ENCODE assay signal across 9 mouse cellular contexts in genomic region chr11:12035324-12035723, GRCm38 (mm10). TPM values are rescaled to one million over a fixed set of nuclear protein-coding genes. Genes with fewer than 3 reads are reported as not detected.
DNase-seq lines count a peak whose midpoint lies in the region; ATAC-seq lines count a peak whose summit lies in the region.
"Had no signal": no experiment of that assay in that cellular context is flagged by ENCODE, and none has a peak within 500 bp of the region (broad histone marks: within the 10 kb centered on the region; RNA-seq: fewer than 3 reads in every experiment).

No protein-coding gene starts in this region.

- no peaks in the 10 kb centered on the region for H3K36me3 ChIP-seq in hindbrain, embryonic 11.5 days (ENCODE audit: control insufficient read depth, insufficient read depth, low read length)
- H3K36me3 ChIP-seq in midbrain, embryonic 12.5 days: no peaks in the 10 kb centered on the region

- H3K27ac ChIP-seq in hindbrain, embryonic 11.5 days (ENCODE audit: low read depth, low read length): peak overlapping the region; percentile 12
- 0 out of 2 replicates have a peak overlapping the region, but pooled peaks have one; percentile 7 for H3K27ac ChIP-seq in midbrain, embryonic 12.5 days (replicated peaks)

- no peaks in the 10 kb centered on the region for H3K4me1 ChIP-seq in hindbrain, embryonic 11.5 days (replicated peaks; ENCODE audit: control insufficient read depth, insufficient read depth, low read length)
- H3K4me1 ChIP-seq in midbrain, embryonic 12.5 days: peaks cover 19% of the 10 kb centered on the region; the same call in 1 of the 2 replicates

- WGBS in hindbrain, embryonic 11.5 days: 6% methylated on average over 12 of the region's 12 CpGs
- 5% methylated on average over 12 of the region's 12 CpGs for WGBS in midbrain, embryonic 12.5 days

- H3K9ac ChIP-seq in hindbrain, embryonic 11.5 days (ENCODE audit: low read depth, low read length): peak overlapping the region; percentile 91
- H3K9ac ChIP-seq in midbrain, embryonic 12.5 days (replicated peaks): peak overlapping the region; percentile 88

- DNase-seq in heart, adult 11 months: peak; percentile 85
- DNase-seq in heart, adult 9 months (ENCODE audit: low spot score in 2 of 2): no peak
- DNase-seq in embryo, embryonic 10 days (ENCODE audit: low spot score): peak; percentile 31
- DNase-seq in hindbrain, embryonic 11.5 days (ENCODE audit: low spot score): peak; percentile 66
- no peak for DNase-seq in right cerebral cortex, adult 18-20 months

- peak overlapping the region; percentile 73 for H3K4me3 ChIP-seq in hindbrain, embryonic 11.5 days (ENCODE audit: low read depth, low read length)
- H3K4me3 ChIP-seq in midbrain, embryonic 12.5 days: peak overlapping the region; percentile 69

- H3K9me3 ChIP-seq in hindbrain, embryonic 11.5 days (ENCODE audit: control insufficient read depth, low read length): no peaks in the 10 kb centered on the region
- H3K9me3 ChIP-seq in midbrain, embryonic 12.5 days: no peaks in the 10 kb centered on the region

- H3K27me3 ChIP-seq in hindbrain, embryonic 11.5 days (ENCODE audit: control insufficient read depth, insufficient read depth, low read length): peaks cover 79% of the 10 kb centered on the region
- H3K27me3 ChIP-seq in midbrain, embryonic 12.5 days: peaks cover 87% of the 10 kb centered on the region
- H3K27me3 ChIP-seq: CH12.LX had no signal

- ATAC-seq in hindbrain, embryonic 11.5 days (ENCODE audit: low FRiP score): no peak
- ATAC-seq in midbrain, embryonic 12.5 days (ENCODE audit: low FRiP score, low read depth): no peak
- ATAC-seq in monocyte, adult 5-6 weeks (replicated peaks; ENCODE audit: insufficient number of reproducible peaks, low FRiP score, low TSS enrichment, poor library complexity, severe bottlenecking): no peak
- no peak for ATAC-seq in activated CD4-positive, CD25-positive, alpha-beta regulatory T cell, adult 4 months

- peak overlapping the region; percentile 27 for H3K4me2 ChIP-seq in hindbrain, embryonic 11.5 days (replicated peaks; ENCODE audit: low read depth, low read length)
- H3K4me2 ChIP-seq in midbrain, embryonic 12.5 days (replicated peaks): peak overlapping the region; percentile 54

RNA-seq across cellular contexts. Expression of gene Grb10, which starts 3.2 kb away (rescaled TPM):
- 158 and 267 TPM in 2 replicates for polyA plus RNA-seq in hindbrain, embryonic 11.5 days (2014; fragmentation: Nextera tagmentation; extraction: Ambion mirVana)
- 344 and 352 TPM in 2 replicates for polyA plus RNA-seq in midbrain, embryonic 12.5 days (2016; fragmentation: Nextera tagmentation; extraction: Ambion mirVana)
- 4.2 TPM in 1 of 3 replicates, not detected in the others for total RNA-seq in monocyte, adult 5-6 weeks (2017)
- not detected for polyA plus RNA-seq in activated CD4-positive, CD25-positive, alpha-beta regulatory T cell, adult 4 months (2017; shearing (Covaris generic))

Comparison
In these comparisons a context has a peak if more than half of its experiments do, and no peak if none do; other contexts are left out.
1. DNase-seq: peak in heart, adult 11 months (single experiment), embryo, embryonic 10 days (single experiment) and hindbrain, embryonic 11.5 days (single experiment); none in heart, adult 9 months (0 of 2) and right cerebral cortex, adult 18-20 months (single experiment).
2. RNA of gene Grb10, which starts 3.2 kb away (polyA plus RNA-seq): 344 to 352 TPM in midbrain, embryonic 12.5 days and 158 to 267 TPM in hindbrain, embryonic 11.5 days; not detected in activated CD4-positive, CD25-positive, alpha-beta regulatory T cell, adult 4 months; every median in the first group is over 100 times any median in the second.